Mouse (Mus musculus) spleen, postnatal 10 days (tissue): ENCODE measurements around the gene Cdc14a.

ENCODE experiments used
- DNase-seq, 2 experiments: peaks; one replicate each; pipeline ENCODE4 v3.0.0; 2021 to 2022; ENCODE audit warnings: low spot score in 2 of 2

The Cdc14a gene

DNA sequence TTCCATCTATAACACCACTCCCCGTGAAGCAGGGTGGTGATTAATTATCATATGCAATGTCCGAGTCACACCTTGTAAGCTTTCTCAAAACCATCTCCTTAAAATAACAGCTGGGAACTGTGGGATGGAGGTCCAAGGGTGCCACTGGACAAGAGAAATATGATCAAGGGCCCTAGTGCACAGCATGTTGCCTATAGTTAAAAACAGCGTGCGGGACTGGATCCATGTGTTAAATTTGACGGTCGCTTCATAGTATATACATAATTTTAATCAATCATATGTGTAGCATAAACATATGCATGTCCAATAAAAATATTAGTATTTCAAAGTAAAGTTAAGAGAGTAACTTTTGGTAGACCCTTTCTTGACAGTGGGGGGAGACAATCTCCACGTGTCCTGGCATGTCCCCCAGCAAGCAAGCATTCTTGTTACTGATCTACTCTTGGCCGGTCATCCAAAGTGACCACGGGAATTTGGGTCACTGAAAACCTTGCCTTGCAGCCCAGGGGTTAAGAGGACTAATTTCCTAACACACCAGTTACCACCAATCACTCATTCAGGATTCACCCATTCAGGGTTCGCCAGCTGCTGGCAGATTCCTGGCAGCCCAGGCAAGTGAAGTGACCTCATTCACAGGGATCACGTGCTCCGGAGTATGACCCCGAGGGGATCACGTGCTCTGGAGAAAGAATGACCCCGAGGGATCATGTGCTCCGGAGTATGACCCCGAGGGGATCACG, 94.6 kb downstream of the Cdc14a start:
- DNase-seq, result no peak

DNA sequence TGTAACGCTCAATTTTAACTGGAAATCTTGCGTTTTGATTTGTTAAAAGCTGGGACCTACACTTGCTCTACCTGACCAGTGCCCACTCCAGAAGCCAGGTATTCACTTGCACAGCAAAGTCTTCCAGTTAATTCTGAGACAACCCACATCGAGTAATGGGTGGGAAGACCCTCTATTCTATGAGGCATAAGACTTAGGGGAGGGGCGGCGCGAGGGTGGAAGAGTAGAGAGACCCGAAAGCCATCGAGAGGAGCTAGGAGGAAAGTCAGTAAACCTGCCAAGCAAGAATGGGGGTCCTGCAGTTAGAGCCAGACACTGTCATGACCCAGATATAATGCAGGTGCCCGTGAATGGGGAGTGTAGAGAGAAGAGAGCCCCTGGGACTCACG, 96.2 kb downstream of the Cdc14a start:
- no peak for DNase-seq

DNA sequence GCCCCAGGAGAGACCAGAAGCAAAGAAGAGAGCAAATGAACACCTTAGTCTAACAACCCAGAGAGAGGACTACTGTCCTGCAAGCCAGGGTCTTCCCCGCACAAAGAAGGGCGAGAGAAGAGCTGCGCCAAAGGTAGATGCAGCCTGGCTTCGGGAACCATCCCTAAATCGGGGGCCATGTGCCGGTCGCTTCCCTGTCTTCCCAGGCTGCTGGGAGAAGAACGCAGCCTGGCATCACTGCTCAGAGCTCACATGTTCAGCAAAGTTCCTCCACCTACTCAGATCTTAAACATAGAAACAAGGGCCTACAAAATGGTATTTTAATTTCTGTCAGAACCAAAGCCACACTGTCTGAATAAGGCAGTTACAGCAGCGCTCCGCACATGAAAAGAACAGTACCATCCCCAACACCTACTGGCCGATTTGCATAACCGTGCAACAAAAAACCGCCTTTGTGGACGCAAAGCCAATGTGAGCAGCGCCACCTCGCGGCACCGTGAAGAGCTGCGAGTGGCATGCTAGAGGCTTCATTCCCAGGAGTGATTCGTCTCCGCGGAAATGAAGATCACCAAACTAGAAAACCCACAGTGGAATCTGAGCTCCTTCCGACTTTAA, 96.7 kb downstream of the Cdc14a start:
- peak; percentile 59 to 84 for DNase-seq

DNA sequence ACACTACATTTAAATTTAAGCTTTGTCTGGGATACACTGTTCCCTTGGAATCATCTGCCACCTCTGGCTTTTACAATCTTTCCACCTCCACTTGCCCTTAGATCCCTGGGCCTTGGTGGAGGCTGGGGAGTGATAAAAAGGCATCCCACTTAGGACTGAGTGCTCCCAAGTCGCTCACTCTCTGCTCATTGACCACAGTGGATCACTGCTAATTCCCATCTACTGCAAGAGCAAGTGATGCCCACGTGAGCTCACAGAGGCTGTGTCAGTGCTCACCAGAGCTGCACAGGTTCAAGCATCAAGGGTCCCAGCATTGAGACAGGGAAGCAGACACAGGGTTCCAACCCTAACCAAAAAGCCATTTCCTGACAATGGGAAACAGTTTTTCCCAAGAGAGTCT, 98.3 kb downstream of the Cdc14a start:
- no peak for DNase-seq

DNA sequence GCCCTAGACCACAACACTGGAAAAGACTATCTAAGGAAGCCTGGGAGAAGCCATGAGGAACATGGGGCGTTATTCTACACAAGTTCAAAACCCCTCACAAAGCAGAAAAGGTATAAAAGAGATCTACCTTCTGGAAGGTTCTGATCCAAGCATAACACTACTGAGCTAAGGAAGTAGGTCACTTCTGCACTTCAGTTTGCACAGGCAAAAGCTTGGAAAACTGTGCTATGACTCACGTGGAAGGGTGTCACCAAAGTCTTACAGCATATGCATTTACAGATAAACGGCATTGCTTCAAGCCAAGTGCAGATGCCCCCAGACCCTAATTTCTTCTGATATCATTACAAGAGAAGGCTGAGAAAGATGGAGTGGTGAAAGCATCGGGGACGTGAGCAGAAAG, 104.1 kb downstream of the Cdc14a start:
- DNase-seq, result no peak

DNA sequence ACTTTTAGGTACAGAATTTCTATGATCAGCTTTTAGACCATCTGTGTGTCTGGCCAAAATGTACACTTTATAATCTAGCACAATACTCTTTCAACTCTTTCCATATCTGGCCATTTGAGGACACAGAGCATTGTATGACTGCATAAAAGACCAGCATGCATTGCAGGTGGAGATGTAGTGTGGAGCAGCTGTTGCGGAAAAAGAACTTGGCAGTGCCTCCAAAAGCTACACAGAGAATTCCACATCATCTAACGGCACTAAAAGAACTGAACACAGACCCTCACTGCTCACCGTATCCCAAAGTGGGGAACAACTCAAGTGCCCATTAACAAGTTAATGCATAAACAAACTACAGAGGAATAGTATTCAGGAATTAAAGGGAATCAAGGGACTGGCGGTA, 112.0 kb downstream of the Cdc14a start:
- DNase-seq, result no peak

DNA sequence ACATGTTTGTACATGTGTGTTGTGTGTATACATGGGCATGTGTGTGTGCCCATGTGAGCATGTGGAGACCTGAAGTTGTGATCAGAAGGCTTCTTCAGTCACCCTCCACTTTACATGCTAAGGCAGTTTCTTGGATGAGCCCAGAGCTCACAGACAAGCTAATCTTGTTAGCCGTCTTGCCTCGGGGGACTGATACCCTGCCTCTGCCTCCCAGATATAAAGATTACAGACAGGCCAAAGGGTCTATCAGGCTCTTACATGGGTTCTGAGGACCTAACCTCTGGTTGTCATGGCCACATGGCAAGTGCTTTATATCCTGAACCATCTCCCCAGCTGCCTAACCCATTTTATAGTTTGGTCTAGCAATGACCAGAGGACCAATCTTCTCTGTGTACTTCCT, 112.7 kb downstream of the Cdc14a start:
- no peak for DNase-seq

DNA sequence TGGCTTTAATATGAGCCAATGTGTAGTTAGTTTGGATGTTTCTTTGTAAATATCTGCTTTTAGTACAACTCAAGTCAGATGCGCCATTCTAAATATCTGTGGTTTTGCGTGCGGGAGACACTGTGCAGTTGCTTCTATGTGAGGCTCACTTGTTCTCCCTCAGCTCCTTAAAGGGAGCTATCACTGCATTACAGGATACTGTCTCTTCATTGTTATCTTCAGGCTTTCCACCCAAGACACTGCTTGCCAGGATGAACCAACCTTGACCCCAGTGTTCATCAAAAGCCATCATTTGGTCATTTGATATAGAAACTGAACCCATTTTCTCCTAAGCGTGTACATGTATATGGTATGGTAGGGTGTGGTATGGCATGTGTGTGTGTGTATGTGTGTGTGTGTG, 113.2 kb downstream of the Cdc14a start:
- no peak for DNase-seq

DNA sequence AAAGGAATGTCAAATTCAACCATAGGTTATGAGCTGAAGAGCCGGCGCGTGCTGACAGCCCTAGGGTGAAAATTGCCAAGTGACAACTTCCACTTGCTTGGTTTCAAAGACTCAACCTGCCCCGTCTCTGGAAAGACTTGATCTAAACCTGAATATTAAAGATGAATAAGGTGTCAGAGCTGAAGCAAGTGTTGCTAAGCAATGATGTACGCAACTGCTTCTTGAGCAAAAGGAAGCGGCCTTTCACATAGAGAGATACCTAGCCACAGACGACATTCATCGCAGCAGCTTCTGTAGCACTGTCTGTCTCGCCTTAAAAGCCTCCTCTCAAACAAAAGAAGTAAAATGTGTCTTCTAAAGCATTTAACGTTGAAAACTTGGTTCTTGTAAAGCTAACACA, 113.8 kb downstream of the Cdc14a start:
- no peak for DNase-seq

DNA sequence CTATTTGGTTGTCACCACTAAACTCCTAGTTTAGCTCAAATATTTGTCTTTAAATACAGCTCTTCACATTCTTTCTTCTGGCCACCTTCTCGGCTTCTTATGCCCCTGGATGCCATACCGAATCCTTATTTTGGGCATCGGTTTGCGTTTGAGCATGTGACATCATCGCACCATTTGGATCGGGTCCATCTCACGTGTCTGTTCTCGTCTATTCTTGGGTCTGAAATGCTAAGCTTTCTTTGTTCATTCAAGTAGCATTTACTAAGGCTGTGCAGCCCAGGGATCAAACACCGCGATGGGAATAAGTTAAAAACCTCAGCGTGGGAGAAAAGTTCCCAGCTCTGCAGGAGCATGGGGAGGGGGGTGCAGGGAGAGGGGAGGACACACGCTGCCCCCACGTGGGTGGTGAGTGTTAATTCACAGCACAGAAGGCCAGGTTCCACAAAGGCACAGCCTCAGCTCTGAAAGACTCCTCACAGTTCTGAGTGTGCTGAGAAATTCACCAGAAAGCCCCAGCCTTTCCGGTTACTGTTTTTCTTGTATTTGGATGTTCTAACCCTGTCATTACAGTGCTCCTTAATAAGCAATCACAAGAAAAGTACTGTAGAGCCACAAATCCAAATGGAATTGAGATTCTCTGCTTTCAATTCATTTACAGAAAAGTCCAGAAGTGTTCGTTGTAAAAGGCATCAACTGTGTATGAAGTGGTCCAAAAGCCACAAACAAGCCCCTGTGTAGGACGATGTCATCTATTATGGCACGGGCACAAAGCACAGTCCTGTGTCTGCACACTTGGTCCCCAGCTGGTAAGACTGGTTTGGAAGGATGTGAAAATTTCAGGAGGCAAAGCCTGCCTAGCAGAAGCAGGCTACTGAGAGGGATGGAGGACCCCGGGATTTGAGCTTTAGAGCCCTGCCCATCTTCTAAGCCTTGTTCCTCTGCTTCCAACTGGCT, 118.8 kb downstream of the Cdc14a start:
- no peak for DNase-seq

DNA sequence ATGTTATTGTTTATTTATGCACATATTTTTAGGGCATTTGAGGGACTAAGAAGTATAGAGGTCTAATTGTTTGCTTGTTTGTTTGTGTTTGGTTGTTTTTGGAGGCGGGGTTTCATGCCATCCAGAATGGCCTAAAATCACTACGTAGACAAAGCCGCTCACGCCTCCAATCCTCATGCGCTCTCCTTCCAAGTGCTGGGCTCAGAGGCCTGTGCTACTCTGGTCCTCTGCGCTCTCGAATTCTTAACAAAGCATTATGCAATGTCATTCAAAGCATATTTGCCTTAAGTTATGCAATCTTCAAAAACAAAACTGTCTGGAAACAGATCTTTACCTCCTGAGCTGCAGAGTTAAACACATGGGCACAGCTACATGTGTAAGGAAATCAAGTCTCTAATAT, 121.3 kb downstream of the Cdc14a start:
- no peak for DNase-seq

DNA sequence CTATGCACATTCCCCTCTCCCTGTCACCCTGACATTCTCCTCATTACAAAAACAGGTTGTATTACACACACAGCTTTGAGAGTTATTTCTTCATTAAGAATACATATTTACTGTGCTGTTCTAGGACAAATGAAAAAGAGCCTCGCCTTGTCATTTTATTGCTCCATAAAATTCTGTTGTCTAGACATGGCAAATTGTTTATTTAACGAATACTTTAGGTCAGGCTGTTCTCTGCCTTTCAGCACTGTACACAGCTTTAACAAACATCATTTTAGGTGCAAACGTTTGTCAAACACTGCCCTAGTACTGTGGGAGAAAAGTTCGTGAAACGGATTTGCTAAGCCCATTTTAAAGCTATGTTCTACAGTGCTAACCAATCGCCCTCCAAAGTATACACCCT, 122.1 kb downstream of the Cdc14a start:
- DNase-seq, result no peak

DNA sequence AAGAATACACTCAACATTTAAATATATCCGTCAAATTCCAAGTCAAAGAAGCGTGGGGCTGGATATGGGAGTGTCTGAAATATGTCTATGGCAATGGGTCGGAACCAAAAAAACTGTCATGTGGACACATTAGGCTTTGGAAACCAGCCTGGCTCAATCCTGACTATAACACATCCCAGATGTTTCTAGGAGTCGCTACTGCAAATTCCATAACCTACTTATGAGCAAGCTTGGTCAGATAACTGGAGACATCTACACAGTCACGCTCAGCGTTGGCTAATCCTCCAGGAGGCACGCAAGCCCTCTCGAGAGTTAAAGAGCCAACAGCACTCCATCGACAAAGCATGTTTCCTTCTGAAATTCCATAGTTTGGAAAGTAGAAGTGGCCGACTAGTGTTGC, 125.1 kb downstream of the Cdc14a start:
- DNase-seq, result no peak

DNA sequence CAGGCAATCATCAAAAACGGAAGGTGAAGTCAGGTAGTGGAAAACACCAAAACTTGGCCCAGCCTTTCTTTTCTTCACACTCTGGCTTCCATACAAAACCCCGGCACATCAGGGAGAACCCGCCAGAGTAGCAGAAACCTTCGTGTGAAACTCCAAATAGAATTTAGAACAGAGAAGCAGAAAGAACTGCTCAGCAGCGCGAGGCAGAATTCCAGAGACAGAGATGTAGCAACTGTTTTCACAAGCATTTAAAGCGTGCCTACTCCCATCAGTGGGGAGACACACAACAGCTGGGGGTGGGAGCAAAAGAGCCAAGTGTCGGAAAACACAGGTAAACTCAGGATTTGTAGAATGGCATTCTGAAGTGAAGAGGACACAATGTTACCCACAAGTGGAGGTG, 125.8 kb downstream of the Cdc14a start:
- DNase-seq, result no peak

DNA sequence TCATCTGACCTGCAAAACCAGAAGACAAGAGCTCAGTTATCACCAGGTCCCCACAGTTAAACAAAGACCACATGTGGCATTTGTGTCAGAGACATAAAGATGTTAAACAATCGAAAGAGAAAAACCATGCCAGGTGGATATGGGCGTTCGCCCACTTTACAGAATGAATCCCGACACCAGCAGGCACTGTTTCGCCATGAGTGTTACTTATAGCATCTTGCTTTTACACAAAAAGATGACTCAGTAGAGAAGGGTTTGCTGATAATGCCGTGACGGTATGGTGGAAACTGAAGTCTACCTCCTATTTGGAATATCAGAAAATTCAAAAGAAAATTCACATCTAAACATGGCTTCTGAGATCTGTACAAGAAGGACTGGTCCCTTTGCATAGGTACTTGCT, 126.7 kb downstream of the Cdc14a start:
- DNase-seq, result no peak

DNA sequence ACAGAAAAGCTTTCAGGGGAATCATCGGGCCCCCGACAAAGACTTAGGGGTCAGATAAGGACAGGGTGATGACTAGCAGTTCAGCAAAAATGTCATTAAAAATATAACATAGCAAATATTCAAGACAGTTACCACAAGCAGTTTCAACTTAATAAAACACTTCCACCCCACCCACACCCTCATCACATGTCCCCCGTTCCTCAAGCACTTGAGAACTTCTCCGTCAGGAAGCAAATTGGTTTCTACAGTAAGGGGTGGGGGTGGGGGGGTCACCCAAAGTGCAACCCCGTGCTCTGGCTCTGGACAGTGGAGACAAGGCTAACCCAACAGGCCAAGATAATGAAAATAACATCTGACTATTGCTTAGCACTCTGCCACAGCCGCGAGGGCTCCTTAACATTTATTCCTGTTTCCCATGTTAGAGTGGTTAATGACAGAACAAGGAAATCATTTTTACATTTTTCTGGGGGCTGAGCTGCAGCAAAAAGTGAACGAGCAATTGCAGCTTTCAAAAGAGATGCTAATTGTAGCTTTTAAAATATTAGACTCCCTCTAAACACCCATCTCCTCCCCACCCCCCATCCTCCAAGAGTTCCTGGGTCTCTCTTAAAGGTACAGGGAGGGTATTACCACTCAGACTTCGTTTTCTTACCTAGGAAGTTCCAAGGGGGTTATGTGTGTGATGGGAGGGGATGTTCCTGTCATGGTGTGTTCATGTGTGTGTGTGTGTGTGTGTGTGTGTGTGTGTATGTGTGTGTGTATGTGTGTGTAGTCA, 133.6 kb downstream of the Cdc14a start:
- no peak for DNase-seq

DNA sequence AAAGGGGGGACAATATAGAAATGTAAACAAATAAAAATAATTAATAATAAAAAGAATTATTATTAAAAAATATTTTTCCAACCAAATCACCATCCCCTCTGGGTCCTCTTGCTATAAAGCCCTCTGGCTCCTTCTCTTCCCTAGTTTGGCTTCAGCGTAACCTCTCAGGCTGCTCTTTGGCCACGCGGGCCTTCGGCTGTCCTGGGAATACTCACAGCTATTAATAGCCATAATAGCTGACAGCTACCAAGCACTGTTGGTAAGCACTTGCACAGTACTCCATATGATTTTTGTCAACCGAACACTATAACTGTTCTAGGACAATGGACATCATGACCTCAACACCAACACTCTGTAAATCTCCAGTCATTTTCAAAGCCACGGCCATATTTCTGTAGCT, 135.0 kb downstream of the Cdc14a start:
- DNase-seq, result no peak

DNA sequence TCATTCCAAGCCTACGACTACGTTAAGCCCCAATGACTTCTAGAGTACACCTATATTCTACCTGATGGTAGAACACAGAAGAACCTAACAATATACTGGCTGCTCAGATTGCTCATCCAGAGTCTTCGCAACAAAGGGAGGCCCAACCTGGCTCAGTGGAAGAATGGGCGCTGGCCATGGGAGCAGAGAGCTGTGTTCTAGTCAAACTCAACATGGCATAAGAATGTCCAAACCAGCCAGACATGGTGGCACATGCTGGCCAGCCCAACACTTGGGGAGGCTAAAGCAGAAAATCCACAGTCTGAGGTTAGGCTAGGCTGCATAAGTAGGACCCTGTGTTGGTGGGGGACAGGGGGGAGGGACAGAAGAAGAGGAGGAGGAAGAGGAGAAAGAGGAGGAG, 139.1 kb downstream of the Cdc14a start:
- DNase-seq, result no peak

DNA sequence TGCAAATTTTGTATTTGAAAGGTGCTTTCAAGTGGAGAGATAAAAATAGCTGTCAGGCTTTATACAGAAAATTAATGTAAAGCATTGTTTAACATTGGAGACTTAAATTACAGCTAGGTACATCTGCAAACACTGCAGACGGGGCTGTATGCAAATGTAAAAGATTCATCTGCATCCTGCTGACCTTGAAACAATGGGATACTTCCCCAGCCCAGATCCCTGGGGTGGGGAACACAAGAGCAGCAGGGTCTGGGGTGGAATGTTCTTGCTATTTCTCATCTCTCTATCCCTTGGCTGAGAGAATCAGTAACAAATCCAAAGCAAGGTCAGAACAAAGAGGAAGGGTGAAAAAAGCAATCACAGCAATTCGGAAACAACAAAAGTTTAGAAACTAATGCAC, 139.8 kb downstream of the Cdc14a start:
- no peak for DNase-seq

DNA sequence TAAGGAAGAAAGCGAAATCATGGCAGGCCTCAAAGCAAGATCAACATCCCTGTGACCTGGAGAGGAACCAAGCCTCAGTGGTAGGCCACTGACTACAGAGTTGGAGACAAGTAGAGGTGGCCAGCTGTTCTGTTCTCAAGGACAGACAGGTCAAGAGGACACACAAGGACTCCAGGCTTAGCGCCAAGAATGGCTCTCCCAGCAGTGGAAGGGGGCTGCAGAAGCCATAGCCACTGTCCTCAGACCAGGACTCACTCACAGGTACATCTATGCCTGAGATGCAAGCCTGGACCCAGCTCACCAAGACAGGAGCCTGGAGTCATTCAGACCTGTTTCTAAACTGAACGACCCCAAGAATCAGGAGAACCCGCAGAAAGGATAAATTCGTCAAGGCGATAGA, 142.2 kb downstream of the Cdc14a start:
- DNase-seq, result no peak

DNA sequence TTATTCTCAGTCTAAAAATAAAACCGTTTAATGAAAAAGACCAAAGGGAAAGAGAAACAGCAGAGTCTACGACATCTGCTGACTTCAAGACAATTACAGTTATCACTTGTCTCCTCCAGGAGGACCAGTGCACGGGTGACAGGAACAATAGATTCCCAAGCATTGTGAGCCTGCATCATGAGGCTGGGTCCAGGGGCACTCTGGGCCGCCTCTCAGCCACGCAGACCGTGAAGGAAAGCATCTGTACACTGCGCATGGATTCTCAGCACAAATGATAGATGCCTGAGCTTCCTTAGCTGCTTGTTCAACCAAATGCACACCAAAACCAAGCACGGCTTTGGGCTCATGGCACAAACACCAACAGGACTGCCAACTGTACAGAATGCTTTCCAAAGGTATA, 146.7 kb downstream of the Cdc14a start:
- no peak for DNase-seq

DNA sequence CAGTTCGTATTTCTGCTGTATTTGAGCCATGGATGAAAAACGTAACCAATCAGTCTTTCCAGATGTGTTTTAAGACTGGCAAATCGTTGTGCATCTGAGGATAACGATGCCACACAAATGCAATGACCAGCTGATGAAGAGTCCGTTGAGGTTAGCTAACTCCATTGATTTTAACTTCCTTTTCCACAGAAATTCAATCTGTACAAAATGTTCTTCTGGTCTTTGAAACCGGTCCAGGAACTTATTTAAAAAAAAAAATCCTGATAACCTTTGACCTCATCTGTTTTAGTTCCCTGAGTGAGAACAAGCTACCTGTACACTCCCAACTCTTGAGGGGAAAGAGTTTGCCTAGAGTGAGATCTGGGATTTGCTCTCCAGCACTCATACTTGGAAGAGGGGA, 152.2 kb downstream of the Cdc14a start:
- no peak for DNase-seq
